Mouse (Mus musculus): Measurements from ENCODE around the gene Gper1.

GRCm38 (mm10) chr5:139460384-139461067 lies 37.6 kb downstream of the Gper1 start, which contains the start of gene 3110082I17Rik:
- TF ChIP-seq GATA1 (IDR thresholded peaks at IDR 0.05; ENCODE audit: borderline replicate concordance, low read length) (no peak), FLI1 (IDR thresholded peaks at IDR 0.05; ENCODE audit: low read length) (0 out of 2 replicates have a peak, but pooled peaks have one; percentile 19)
